Mouse (Mus musculus) neural tube, embryonic 12.5 days (tissue): ENCODE measurements around the gene Ablim1. TPM values are rescaled to one million over a fixed set of nuclear protein-coding genes. Genes with fewer than 3 reads are reported as not detected.

ENCODE experiments used
- ATAC-seq: fragments of 200-750 bp; cut with Nextera tagmentation; 2 replicates; pipeline ENCODE4 v1.8.0; 2017; ENCODE audit warnings: low read depth, mild to moderate bottlenecking, moderate TSS enrichment, moderate library complexity; ENCODE audit not compliant: low FRiP score
- H3K27ac ChIP-seq: fragments of 300-500 bp; sonication (generic); 2 replicates; pipeline ENCODE4 v1.5.1; 2016
- H3K27me3 ChIP-seq: fragments of 300-500 bp; sonication (generic); replicated peaks from 2 replicates; pipeline ENCODE4 v1.6.1; 2016; ENCODE audit warnings: mild to moderate bottlenecking
- H3K36me3 ChIP-seq: fragments of 300-500 bp; sonication (generic); 2 replicates; pipeline ENCODE4 v1.6.1; 2016; ENCODE audit warnings: mild to moderate bottlenecking
- H3K4me1 ChIP-seq: fragments of 300-500 bp; sonication (generic); 2 replicates; pipeline ENCODE4 v1.6.1; 2016
- H3K4me2 ChIP-seq: fragments of 300-500 bp; sonication (generic); replicated peaks from 2 replicates; pipeline ENCODE4 v1.6.1; 2016; ENCODE audit warnings: mild to moderate bottlenecking
- H3K4me3 ChIP-seq: fragments of 300-500 bp; sonication (generic); 2 replicates; pipeline ENCODE4 v1.5.1; 2016
- H3K9ac ChIP-seq: fragments of 300-500 bp; sonication (generic); 2 replicates; pipeline ENCODE4 v1.6.1; 2016; ENCODE audit warnings: mild to moderate bottlenecking
- H3K9me3 ChIP-seq: fragments of 300-500 bp; sonication (generic); 2 replicates; pipeline ENCODE4 v1.6.1; 2016; ENCODE audit warnings: mild to moderate bottlenecking
- WGBS: fragments of 180-500 bp; shearing (Covaris S2); methylation state at CpG from one replicate; pipeline ENCODE4 v1.1.7; 2016; 5-methylcytosine and 5-hydroxymethylcytosine counted together
- polyA plus RNA-seq: library from polyadenylated mRNA; unstranded; fragments of >200 nt; fragmentation: Nextera tagmentation; extraction: Ambion mirVana; gene quantifications from 2 replicates; pipeline ENCODE4 v1.2.1, GENCODE M21; 2016

Gene Ablim1
- polyA plus RNA-seq, 1 experiment from 2014 or later = 34.9 TPM

- Histone ChIP-seq H3K9ac (no peak overlapping the region), H3K27me3 (no peaks in the 10 kb centered on the region), H3K27ac (no peak overlapping the region), H3K9me3 (no peaks in the 10 kb centered on the region), H3K36me3 (no peaks in the 10 kb centered on the region), H3K4me3 (no peak overlapping the region), H3K4me2 (no peak overlapping the region), H3K4me1 (peaks cover 11% of the 10 kb centered on the region; the same call in 1 of the 2 replicates)
- WGBS = 74% methylated on average over 3 of the region's 3 CpGs
- no peak for ATAC-seq
Measured at GRCm38 (mm10) chr19:57223686-57224085, 91.0 kb downstream of the Ablim1 start.

- peaks cover 11% of the 10 kb centered on the region; the same call in 1 of the 2 replicates for H3K4me1 ChIP-seq
- H3K9me3 ChIP-seq = no peaks in the 10 kb centered on the region
- ATAC-seq = no peak
- H3K36me3 ChIP-seq = no peaks in the 10 kb centered on the region
- no peak overlapping the region for H3K4me2 ChIP-seq
- H3K27me3 ChIP-seq = no peaks in the 10 kb centered on the region
- H3K9ac ChIP-seq = no peak overlapping the region
- H3K27ac ChIP-seq = no peak overlapping the region
- 96% methylated on average over 6 of the region's 6 CpGs for WGBS
- no peak overlapping the region for H3K4me3 ChIP-seq
Measured at GRCm38 (mm10) chr19:57222657-57223056, 92.1 kb downstream of the Ablim1 start.

GRCm38 (mm10) chr19:57221684-57222235, 93.0 kb downstream of the Ablim1 start:
- Histone ChIP-seq H3K4me1 (peaks cover 11% of the 10 kb centered on the region; the same call in 1 of the 2 replicates), H3K4me2 (no peak overlapping the region), H3K27ac (no peak overlapping the region), H3K27me3 (no peaks in the 10 kb centered on the region), H3K9ac (no peak overlapping the region), H3K36me3 (no peaks in the 10 kb centered on the region), H3K9me3 (no peaks in the 10 kb centered on the region), H3K4me3 (no peak overlapping the region)
- no peak for ATAC-seq
- 54% methylated on average over 7 of the region's 7 CpGs for WGBS

GRCm38 (mm10) chr19:57219758-57220157, 95.0 kb downstream of the Ablim1 start:
- no peak overlapping the region for H3K9ac ChIP-seq

GRCm38 (mm10) chr19:57217161-57217560, 97.6 kb downstream of the Ablim1 start:
- no peak overlapping the region for H3K9ac ChIP-seq
- H3K4me3 ChIP-seq = no peak overlapping the region
- H3K36me3 ChIP-seq = no peaks in the 10 kb centered on the region
- H3K4me2 ChIP-seq = no peak overlapping the region
- ATAC-seq = no peak
- H3K27me3 ChIP-seq = no peaks in the 10 kb centered on the region
- WGBS = 66% methylated on average over 4 of the region's 4 CpGs
- no peaks in the 10 kb centered on the region for H3K9me3 ChIP-seq
- H3K27ac ChIP-seq = no peak overlapping the region
- H3K4me1 ChIP-seq = peaks cover 8% of the 10 kb centered on the region; the same call in 1 of the 2 replicates

More at GRCm38 (mm10) chr19:57219758-57220157, 95.0 kb downstream of the Ablim1 start:
- WGBS = 73% methylated on average over 11 of the region's 11 CpGs
- no peak for ATAC-seq
- Histone ChIP-seq H3K9me3 (no peaks in the 10 kb centered on the region), H3K4me2 (no peak overlapping the region), H3K27me3 (no peaks in the 10 kb centered on the region), H3K36me3 (no peaks in the 10 kb centered on the region), H3K4me1 (peaks cover 11% of the 10 kb centered on the region; the same call in 1 of the 2 replicates), H3K27ac (no peak overlapping the region), H3K4me3 (no peak overlapping the region)

- Histone ChIP-seq H3K4me3 (no peak overlapping the region), H3K36me3 (no peaks in the 10 kb centered on the region), H3K9me3 (no peaks in the 10 kb centered on the region), H3K4me1 (no peaks in the 10 kb centered on the region), H3K9ac (no peak overlapping the region), H3K4me2 (no peak overlapping the region), H3K27ac (no peak overlapping the region), H3K27me3 (no peaks in the 10 kb centered on the region)
- 88% methylated on average over 8 of the region's 8 CpGs for WGBS
- no peak for ATAC-seq
Measured at GRCm38 (mm10) chr19:57215527-57215926, 99.2 kb downstream of the Ablim1 start.

GRCm38 (mm10) chr19:57212406-57212805, 102.3 kb downstream of the Ablim1 start:
- Histone ChIP-seq H3K4me2 (no peak overlapping the region), H3K9me3 (no peaks in the 10 kb centered on the region), H3K4me1 (no peaks in the 10 kb centered on the region), H3K9ac (no peak overlapping the region), H3K27me3 (no peaks in the 10 kb centered on the region), H3K36me3 (no peaks in the 10 kb centered on the region), H3K27ac (no peak overlapping the region), H3K4me3 (no peak overlapping the region)
- 85% methylated on average over 2 of the region's 2 CpGs for WGBS
- no peak for ATAC-seq

- ATAC-seq = no peak
- H3K4me3 ChIP-seq = no peak overlapping the region
- H3K9me3 ChIP-seq = no peaks in the 10 kb centered on the region
- no peaks in the 10 kb centered on the region for H3K4me1 ChIP-seq
- H3K9ac ChIP-seq = no peak overlapping the region
- WGBS = 79% methylated on average over 15 of the region's 15 CpGs
- no peaks in the 10 kb centered on the region for H3K36me3 ChIP-seq
- H3K27ac ChIP-seq = no peak overlapping the region
- no peaks in the 10 kb centered on the region for H3K27me3 ChIP-seq
- no peak overlapping the region for H3K4me2 ChIP-seq
Measured at GRCm38 (mm10) chr19:57211444-57212111, 103.1 kb downstream of the Ablim1 start.

GRCm38 (mm10) chr19:57210924-57211323, 103.8 kb downstream of the Ablim1 start:
- Histone ChIP-seq H3K9ac (no peak overlapping the region), H3K4me2 (no peak overlapping the region), H3K27me3 (no peaks in the 10 kb centered on the region), H3K27ac (no peak overlapping the region), H3K4me1 (no peaks in the 10 kb centered on the region), H3K4me3 (no peak overlapping the region), H3K36me3 (no peaks in the 10 kb centered on the region), H3K9me3 (no peaks in the 10 kb centered on the region)
- WGBS = 91% methylated on average over 2 of the region's 2 CpGs
- no peak for ATAC-seq

- ATAC-seq = no peak
- no peak overlapping the region for H3K27ac ChIP-seq
- no peaks in the 10 kb centered on the region for H3K36me3 ChIP-seq
- H3K4me2 ChIP-seq = no peak overlapping the region
- H3K4me1 ChIP-seq = peaks cover 12% of the 10 kb centered on the region; the same call in 1 of the 2 replicates
- no peaks in the 10 kb centered on the region for H3K9me3 ChIP-seq
- no peaks in the 10 kb centered on the region for H3K27me3 ChIP-seq
- 67% methylated on average over 7 of the region's 7 CpGs for WGBS
- no peak overlapping the region for H3K4me3 ChIP-seq
- no peak overlapping the region for H3K9ac ChIP-seq
Measured at GRCm38 (mm10) chr19:57204101-57204500, 110.6 kb downstream of the Ablim1 start.

- Histone ChIP-seq H3K9ac (no peak overlapping the region), H3K4me3 (no peak overlapping the region), H3K36me3 (no peaks in the 10 kb centered on the region), H3K4me1 (peaks cover 27% of the 10 kb centered on the region), H3K4me2 (no peak overlapping the region), H3K27ac (no peak overlapping the region), H3K9me3 (no peaks in the 10 kb centered on the region), H3K27me3 (no peaks in the 10 kb centered on the region)
- no peak for ATAC-seq
- 85% methylated on average over 1 of the region's 1 CpGs for WGBS
Measured at GRCm38 (mm10) chr19:57202554-57202953, 112.2 kb downstream of the Ablim1 start.

- Histone ChIP-seq H3K36me3 (no peaks in the 10 kb centered on the region), H3K4me1 (peaks cover 37% of the 10 kb centered on the region), H3K9ac (no peak overlapping the region), H3K27ac (no peak overlapping the region), H3K4me3 (no peak overlapping the region), H3K4me2 (no peak overlapping the region), H3K9me3 (no peaks in the 10 kb centered on the region), H3K27me3 (peaks cover 7% of the 10 kb centered on the region)
- 86% methylated on average over 8 of the region's 8 CpGs for WGBS
- no peak for ATAC-seq
Measured at GRCm38 (mm10) chr19:57201090-57201483, 113.6 kb downstream of the Ablim1 start.
